Mouse (Mus musculus): ENCODE results near the gene 4930451I11Rik. TPM values are rescaled to one million over a fixed set of nuclear protein-coding genes. Genes with fewer than 3 reads are reported as not detected.

4930451I11Rik gene
- polyA plus RNA-seq, 1 experiment from 2014 or later: not detected

DNA sequence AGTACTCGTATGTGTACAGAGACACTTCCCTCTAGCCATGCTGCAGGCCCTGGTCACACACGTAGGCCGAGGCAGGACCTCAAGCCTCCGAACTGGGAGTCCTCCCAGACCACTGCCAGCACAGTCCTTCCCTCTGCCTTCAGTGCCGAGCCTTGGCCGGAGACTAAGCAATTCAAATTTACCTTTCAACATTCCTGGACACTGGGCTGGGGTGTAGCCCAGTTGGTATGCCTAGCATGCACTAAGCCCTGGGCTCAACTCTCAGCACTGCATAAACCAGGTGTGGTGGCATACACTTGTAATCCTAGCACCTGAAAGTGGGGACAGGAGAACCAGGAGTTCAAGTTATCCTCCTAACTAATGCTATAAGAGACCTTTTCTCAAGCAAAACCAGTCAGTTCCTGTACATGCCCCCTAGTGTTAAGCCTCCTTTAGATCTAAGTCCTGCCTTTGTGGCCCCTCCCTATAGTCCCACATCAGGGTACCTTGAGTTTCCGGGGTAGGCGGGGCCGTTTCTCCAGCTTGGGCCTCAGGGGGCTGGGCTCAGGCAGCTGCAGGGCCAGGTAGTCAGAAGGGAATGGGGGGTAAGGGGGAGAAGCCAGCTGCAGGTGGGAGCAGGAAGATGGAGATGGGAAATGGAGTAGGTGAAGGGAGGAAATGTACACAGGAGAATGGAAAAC is 25.4 kb upstream of the 4930451I11Rik start:
- no peak for ATAC-seq
- H3K9ac ChIP-seq: no peak overlapping the region
- no peak overlapping the region for H3K27ac ChIP-seq
- H3K9me3 ChIP-seq (replicated peaks): no peaks in the 10 kb centered on the region
- H3K4me3 ChIP-seq: no peak overlapping the region
- 75% methylated on average over 9 of the region's 9 CpGs for WGBS
- H3K36me3 ChIP-seq (ENCODE audit: poor library complexity, severe bottlenecking): peaks cover 79% of the 10 kb centered on the region
- H3K4me2 ChIP-seq: no peak overlapping the region
- peaks cover 13% of the 10 kb centered on the region for H3K4me1 ChIP-seq
- H3K27me3 ChIP-seq: no peaks in the 10 kb centered on the region

GRCm38 (mm10) chr7:126855641-126856040 is 24.2 kb upstream of the 4930451I11Rik start:
- H3K36me3 ChIP-seq (ENCODE audit: poor library complexity, severe bottlenecking): peaks cover 82% of the 10 kb centered on the region
- H3K9ac ChIP-seq: no peak overlapping the region
- no peak overlapping the region for H3K27ac ChIP-seq
- ATAC-seq: no peak
- 72% methylated on average over 3 of the region's 3 CpGs for WGBS
- no peaks in the 10 kb centered on the region for H3K9me3 ChIP-seq (replicated peaks)
- no peaks in the 10 kb centered on the region for H3K27me3 ChIP-seq
- peaks cover 5% of the 10 kb centered on the region for H3K4me1 ChIP-seq
- H3K4me2 ChIP-seq: no peak overlapping the region
- no peak overlapping the region for H3K4me3 ChIP-seq

- Histone ChIP-seq H3K9ac (no peak overlapping the region), H3K27ac (no peak overlapping the region), H3K9me3 (replicated peaks) (no peaks in the 10 kb centered on the region), H3K4me1 (peaks cover 10% of the 10 kb centered on the region), H3K27me3 (peaks cover 15% of the 10 kb centered on the region), H3K4me2 (no peak overlapping the region), H3K36me3 (ENCODE audit: poor library complexity, severe bottlenecking) (peaks cover 67% of the 10 kb centered on the region), H3K4me3 (no peak overlapping the region)
- ATAC-seq: no peak
- 84% methylated on average over 5 of the region's 5 CpGs for WGBS
These were observed 22.0 kb upstream of the 4930451I11Rik start for GRCm38 (mm10) chr7:126853454-126853853.

- Histone ChIP-seq H3K9me3 (replicated peaks) (no peaks in the 10 kb centered on the region), H3K4me1 (peaks cover 24% of the 10 kb centered on the region), H3K27me3 (peaks cover 17% of the 10 kb centered on the region), H3K9ac (peak overlapping the region; percentile 36; the same call in 1 of the 2 replicates), H3K4me3 (no peak overlapping the region), H3K4me2 (no peak overlapping the region), H3K36me3 (ENCODE audit: poor library complexity, severe bottlenecking) (peaks cover 44% of the 10 kb centered on the region), H3K27ac (no peak overlapping the region)
- no peak for ATAC-seq
- WGBS: 32% methylated on average over 12 of the region's 12 CpGs
These were observed 19.8 kb upstream of the 4930451I11Rik start for GRCm38 (mm10) chr7:126851192-126851591.

DNA sequence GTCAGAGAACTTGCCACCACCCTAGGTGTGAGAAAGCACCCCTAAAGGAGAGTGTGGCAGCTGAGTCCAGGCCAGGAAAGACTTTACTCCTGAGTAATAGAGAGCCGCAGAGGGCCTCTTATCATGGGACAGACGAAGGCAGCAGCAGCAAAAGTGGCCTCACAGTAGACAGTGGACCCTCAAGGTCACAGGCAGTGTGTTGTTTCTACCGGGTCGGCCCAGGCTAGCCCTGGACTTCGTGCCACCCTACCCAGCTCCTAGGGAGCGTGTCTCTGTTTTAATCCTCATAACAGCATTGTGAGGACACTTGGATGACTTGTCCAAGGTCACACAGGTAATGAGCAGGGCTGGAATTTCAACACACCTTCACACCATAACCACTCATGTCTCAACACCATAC is 18.7 kb upstream of the 4930451I11Rik start:
- whole genome bisulfite sequencing: 84% methylated on average over 6 of the region's 6 CpGs
- H3K4me2 ChIP-seq: no peak overlapping the region
- H3K36me3 ChIP-seq (ENCODE audit: poor library complexity, severe bottlenecking): peaks cover 34% of the 10 kb centered on the region
- no peak overlapping the region for H3K4me3 ChIP-seq
- H3K27ac ChIP-seq: no peak overlapping the region
- ATAC-seq: no peak
- peaks cover 21% of the 10 kb centered on the region for H3K4me1 ChIP-seq
- no peak overlapping the region for H3K9ac ChIP-seq
- H3K9me3 ChIP-seq (replicated peaks): no peaks in the 10 kb centered on the region
- H3K27me3 ChIP-seq: peaks cover 17% of the 10 kb centered on the region

GRCm38 (mm10) chr7:126848794-126849193 is 17.4 kb upstream of the 4930451I11Rik start:
- ATAC-seq: 0 out of 2 replicates have a peak, but pooled peaks have one; percentile 9
- H3K9ac ChIP-seq: peak overlapping the region; percentile 75
- H3K4me2 ChIP-seq: peak overlapping the region; percentile 100
- H3K27ac ChIP-seq: no peak overlapping the region
- peaks cover 22% of the 10 kb centered on the region for H3K36me3 ChIP-seq (ENCODE audit: poor library complexity, severe bottlenecking)
- 23% methylated on average over 10 of the region's 10 CpGs for WGBS
- peaks cover 17% of the 10 kb centered on the region for H3K27me3 ChIP-seq
- peaks cover 21% of the 10 kb centered on the region for H3K4me1 ChIP-seq
- H3K4me3 ChIP-seq: peak overlapping the region; percentile 58
- H3K9me3 ChIP-seq (replicated peaks): no peaks in the 10 kb centered on the region

GRCm38 (mm10) chr7:126847421-126848398 is 16.3 kb upstream of the 4930451I11Rik start:
- Histone ChIP-seq H3K27me3 (peaks cover 17% of the 10 kb centered on the region), H3K4me2 (peak overlapping the region; percentile 100), H3K9me3 (replicated peaks) (no peaks in the 10 kb centered on the region), H3K4me3 (peak overlapping the region; percentile 58), H3K9ac (peak overlapping the region; percentile 75), H3K4me1 (peaks cover 21% of the 10 kb centered on the region), H3K27ac (no peak overlapping the region), H3K36me3 (ENCODE audit: poor library complexity, severe bottlenecking) (peaks cover 11% of the 10 kb centered on the region)
- peak; percentile 52 for ATAC-seq
- under 1% methylated on average over 60 of the region's 74 CpGs for WGBS

- H3K36me3 ChIP-seq (ENCODE audit: poor library complexity, severe bottlenecking): peaks cover 5% of the 10 kb centered on the region
- no peak within 1 kb of the TSS for H3K27ac ChIP-seq
- ATAC-seq: no peak
- H3K9ac ChIP-seq: peak within 1 kb of the TSS; percentile 75
- peaks cover 21% of the 10 kb centered on the region for H3K4me1 ChIP-seq
- H3K27me3 ChIP-seq: peaks cover 17% of the 10 kb centered on the region
- peak within 1 kb of the TSS; percentile 100 for H3K4me2 ChIP-seq
- 25% methylated on average over 4 of the region's 4 CpGs for WGBS
- H3K4me3 ChIP-seq: peak within 1 kb of the TSS; percentile 58
- H3K9me3 ChIP-seq (replicated peaks): no peaks in the 10 kb centered on the region
These were observed 15.6 kb upstream of the 4930451I11Rik start, which contains the start of gene Doc2a for GRCm38 (mm10) chr7:126847116-126847420. Doc2a (plus strand) TSS chr7:126847416.

- no peak overlapping the region for H3K4me2 ChIP-seq
- H3K9ac ChIP-seq: no peak overlapping the region
- no peak overlapping the region for H3K27ac ChIP-seq
- no peak for ATAC-seq
- H3K4me1 ChIP-seq: peaks cover 21% of the 10 kb centered on the region
- 16% methylated on average over 2 of the region's 2 CpGs for WGBS
- no peaks in the 10 kb centered on the region for H3K36me3 ChIP-seq (ENCODE audit: poor library complexity, severe bottlenecking)
- peaks cover 17% of the 10 kb centered on the region for H3K27me3 ChIP-seq
- H3K9me3 ChIP-seq (replicated peaks): no peaks in the 10 kb centered on the region
- H3K4me3 ChIP-seq: no peak overlapping the region
These were observed 14.1 kb upstream of the 4930451I11Rik start for GRCm38 (mm10) chr7:126845516-126845915.

GRCm38 (mm10) chr7:126843276-126843675 is 11.8 kb upstream of the 4930451I11Rik start:
- H3K4me2 ChIP-seq: no peak overlapping the region
- peaks cover under 1% of the 10 kb centered on the region for H3K27me3 ChIP-seq
- no peaks in the 10 kb centered on the region for H3K9me3 ChIP-seq (replicated peaks)
- no peak overlapping the region for H3K9ac ChIP-seq
- H3K4me3 ChIP-seq: no peak overlapping the region
- no peaks in the 10 kb centered on the region for H3K36me3 ChIP-seq (ENCODE audit: poor library complexity, severe bottlenecking)
- H3K4me1 ChIP-seq: peaks cover 12% of the 10 kb centered on the region
- ATAC-seq: no peak
- H3K27ac ChIP-seq: no peak overlapping the region
- WGBS: 84% methylated on average over 9 of the region's 9 CpGs

DNA sequence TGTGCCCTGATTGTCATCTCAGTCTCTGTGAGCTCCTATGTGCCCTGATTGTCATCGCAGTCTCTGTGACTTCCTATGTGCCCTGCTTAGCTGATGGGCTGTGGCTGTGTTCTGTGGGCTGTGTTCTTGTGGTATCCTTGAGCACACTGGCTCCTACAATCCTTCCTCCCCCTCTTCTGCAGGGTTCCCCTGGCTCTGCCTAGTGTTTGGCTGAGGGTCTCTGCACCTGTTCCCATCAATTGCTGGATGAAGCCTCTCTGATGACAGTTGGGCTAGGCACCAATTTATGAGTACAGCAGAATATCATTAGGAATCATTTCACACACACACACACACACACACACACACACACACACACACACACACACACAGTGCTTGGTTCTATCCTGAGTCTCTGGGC is 1.9 kb upstream of the 4930451I11Rik start:
- Histone ChIP-seq H3K36me3 (ENCODE audit: poor library complexity, severe bottlenecking) (peaks cover 15% of the 10 kb centered on the region), H3K4me2 (no peak overlapping the region), H3K4me1 (peaks cover 5% of the 10 kb centered on the region), H3K27ac (no peak overlapping the region), H3K9ac (no peak overlapping the region), H3K27me3 (no peaks in the 10 kb centered on the region), H3K4me3 (no peak overlapping the region), H3K9me3 (replicated peaks) (no peaks in the 10 kb centered on the region)
- 96% methylated on average over 1 of the region's 1 CpGs for WGBS
- no peak for ATAC-seq

- Histone ChIP-seq H3K27ac (no peak overlapping the region), H3K9ac (peak overlapping the region; percentile 52), H3K36me3 (ENCODE audit: poor library complexity, severe bottlenecking) (peaks cover 15% of the 10 kb centered on the region), H3K9me3 (replicated peaks) (no peaks in the 10 kb centered on the region), H3K4me2 (peak overlapping the region; percentile 66), H3K4me3 (peak overlapping the region; percentile 35), H3K4me1 (peaks cover 10% of the 10 kb centered on the region), H3K27me3 (no peaks in the 10 kb centered on the region)
- whole genome bisulfite sequencing: 2% methylated on average over 21 of the region's 21 CpGs
- peak; percentile 90 for ATAC-seq
These were observed 678 bp upstream of the 4930451I11Rik start for GRCm38 (mm10) chr7:126832036-126832598.

Data from forebrain, embryonic 13.5 days (tissue).